Mouse (Mus musculus): ENCODE data around the gene Eno2.

The Eno2 gene

GRCm38 (mm10) chr6:124738511-124739023, 30.9 kb downstream of the Eno2 start, which contains the start of gene Ptpn6:
TSS of gene Ptpn6 (minus strand) at chr6:124738714.
- peak; percentile 55 for DNase-seq

DNA sequence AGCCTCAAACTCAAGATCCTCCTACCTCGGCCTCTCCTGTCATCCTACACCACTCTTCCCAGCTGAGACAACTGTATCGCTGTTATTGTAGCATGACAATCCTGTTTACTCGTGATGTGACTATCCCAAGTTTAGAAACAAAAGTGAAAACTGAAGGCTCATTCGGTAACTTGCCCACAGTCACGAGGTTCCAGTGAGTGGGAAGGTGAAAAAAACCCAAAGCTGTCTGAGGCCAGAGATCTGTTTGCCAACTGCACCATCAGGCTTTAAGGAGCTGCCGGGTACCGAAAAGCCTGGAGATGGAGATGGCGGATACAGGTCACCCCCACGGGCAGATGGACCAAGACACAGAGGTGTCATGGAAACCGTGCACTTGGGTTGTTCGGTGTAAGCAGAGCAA, 32.4 kb downstream of the Eno2 start:
- no peak for DNase-seq

DNA sequence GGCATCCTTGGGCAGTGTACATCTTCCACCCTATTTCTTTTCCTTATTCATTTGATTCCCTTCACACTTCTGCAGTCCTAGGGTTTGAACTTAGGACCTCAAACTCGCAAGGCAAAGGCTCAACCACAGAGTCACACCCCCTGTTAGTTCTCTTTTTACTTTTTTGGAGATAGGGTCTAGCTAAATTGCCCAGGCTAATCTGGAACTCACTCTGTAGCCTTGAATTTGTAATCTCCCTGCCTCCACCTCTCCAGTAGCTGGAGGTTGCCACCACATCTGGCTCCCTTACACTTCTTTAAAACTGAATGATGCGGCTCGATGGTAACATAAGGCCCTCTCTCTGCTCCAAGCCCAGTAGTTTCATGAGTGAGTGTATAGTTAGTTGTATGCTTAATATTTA, 35.1 kb downstream of the Eno2 start:
- no peak for DNase-seq

DNA sequence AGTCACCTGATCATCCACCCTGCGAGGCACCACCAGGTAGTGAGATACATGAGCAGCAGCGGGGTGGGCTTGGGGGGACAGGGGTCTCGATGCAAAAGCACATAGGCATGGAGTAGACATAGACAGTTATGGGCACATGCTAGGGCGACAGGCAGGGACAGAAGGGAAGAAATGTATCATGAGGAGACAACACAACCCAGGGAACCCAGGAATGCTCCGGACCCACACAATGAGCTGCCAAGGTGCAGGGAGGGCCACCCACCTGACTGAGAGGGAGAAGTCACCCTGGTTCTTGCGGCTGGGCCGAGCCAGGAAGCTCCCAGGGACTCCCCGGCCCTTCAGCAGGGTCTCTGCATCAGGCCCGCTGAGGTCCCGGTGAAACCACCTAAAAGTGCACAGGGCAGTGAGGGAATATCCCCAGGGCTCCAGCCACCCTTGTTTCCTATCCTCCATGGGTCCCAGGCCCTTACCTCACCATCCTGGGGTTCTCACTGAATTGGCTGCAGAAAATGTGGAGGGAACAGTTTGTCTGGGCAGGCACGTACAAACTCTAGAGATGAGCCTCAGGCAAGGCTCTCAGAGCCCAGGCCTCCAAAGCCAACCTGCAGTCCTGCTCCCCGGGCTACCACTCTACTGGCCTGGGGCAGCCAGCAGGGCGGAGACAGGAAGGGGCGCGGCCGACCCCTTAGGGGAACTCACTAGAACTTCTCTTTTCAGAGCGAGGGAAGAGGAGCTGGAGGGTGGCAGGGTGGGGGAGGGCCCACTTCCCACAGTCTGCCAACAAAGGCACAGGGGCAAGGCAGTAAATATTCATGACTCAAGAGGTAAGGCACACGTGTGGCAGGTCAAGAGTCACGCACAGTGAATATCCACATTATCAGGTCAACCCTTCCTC, 36.8 kb downstream of the Eno2 start:
- DNase-seq, result no peak

DNA sequence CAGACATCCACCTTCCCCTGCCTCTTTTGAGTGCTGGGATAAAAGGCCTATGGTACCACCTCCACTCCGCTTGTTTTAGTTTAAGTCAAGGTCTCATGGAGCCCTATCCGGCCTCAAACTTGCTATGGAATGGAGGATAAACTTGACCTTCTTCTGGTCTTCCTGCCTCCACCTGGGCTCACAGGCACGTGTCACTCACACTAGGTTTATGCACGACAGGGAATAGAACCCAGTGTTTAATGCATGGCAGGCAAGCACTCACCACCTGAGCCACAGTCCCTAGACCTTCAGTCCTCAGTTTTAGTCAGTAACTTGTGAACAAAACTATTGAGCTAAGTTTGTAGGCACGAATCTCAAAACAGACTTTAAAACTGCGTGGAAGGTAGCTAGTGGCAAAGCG, 38.4 kb downstream of the Eno2 start:
- DNase-seq, result no peak

DNA sequence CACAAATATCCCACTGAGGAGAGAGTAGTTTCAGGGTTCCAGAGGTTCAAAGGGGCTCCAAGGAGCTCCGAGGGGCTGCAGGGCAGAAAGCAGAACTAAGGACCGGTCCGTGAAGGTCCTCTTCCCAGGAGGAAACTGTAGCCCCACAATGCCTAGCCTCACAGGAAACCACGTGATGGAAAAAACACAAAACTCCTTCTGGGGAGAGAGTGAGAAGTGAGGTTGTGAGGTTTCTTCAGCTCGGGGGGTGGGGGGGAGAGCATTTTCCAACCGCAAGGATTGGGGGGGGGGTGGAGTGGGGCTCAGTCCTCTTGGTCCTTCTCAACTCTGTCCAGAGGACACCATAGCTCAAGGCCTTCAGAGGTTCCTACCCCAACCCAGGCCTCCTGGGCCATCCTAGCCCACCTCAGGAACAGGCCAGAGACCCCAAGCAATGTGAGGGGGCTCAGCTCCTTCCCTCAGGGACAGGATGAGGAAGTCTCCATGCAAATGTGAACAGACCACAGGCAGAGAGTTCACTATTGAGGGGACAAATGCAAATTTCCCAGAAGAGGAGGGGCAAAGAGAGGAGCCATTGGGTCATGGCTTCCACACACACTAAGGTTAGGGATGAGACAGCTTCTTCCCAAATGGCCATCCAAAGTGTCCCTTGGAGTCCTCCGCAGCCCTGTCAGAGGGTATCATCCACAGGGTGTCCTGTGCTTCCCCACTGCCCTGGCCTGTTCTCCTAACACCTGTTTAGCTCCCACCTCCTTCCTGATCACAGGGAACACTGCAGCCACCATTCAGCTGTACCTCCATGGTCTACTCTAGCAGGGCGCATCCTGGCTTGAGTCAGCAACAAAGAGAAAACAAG, 39.4 kb downstream of the Eno2 start:
- DNase-seq, result no peak

DNA sequence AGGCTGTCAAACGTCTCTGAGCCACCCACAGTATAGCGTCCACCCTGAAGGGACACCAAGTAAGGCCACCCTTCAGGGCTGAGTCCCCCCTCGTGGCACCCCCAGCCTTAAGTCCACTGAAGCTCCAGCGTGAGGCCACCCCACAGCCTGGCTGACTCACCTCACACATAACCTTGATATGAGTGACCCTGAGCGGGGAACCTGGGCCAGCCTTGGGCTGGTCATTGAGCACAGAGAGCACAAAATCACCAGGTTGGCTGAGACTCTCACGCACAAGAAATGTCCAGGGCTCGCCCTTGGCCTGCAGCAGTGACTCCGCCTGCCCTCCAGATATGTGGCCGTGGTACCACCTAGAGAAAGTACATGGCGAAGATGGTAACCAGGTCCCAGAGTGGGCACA, 40.9 kb downstream of the Eno2 start:
- no peak for DNase-seq

DNA sequence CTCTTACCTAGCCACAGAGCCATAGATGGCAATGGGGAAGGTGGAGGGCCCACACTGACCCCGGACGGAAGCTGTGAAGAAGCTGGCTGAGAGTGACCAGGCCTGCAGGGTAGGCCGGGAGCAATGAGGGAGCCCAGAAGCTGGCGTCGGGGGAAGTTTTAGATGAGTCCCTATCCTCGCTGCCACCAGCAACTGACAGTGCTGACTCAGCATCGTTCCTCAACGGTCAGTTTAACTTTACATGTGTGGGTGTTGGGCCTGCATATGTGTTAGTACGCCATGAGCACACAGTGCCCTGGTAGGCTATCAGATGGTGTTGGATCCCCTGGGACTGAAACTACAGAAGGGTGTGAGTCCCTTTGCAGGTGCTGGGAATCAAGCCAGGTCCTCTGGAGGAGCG, 45.0 kb downstream of the Eno2 start:
- DNase-seq, result no peak

DNA sequence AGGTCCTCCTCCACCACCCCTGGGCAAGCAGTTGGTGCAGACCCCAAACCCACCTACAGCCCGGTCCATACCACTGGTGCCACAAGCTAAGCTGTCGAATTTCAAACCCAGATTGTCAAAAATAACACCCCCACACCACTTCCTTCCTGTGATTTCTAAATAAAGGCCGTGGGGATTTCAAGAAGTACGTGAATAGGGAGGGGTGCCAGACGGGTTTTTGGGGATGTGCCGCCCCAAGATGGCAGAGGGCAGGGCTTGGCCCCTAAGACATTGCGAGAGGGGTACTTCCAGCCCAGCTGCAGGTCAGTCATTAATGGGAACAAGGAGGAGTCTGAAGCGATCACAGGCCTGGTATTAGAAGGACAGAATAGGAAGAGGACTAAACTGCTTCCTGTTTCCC, 45.9 kb downstream of the Eno2 start:
- DNase-seq, result no peak

GRCm38 (mm10) chr6:124722876-124723473, 46.5 kb downstream of the Eno2 start:
- DNase-seq, result no peak

GRCm38 (mm10) chr6:124720904-124721303, 48.6 kb downstream of the Eno2 start:
- no peak for DNase-seq

- DNase-seq, result no peak
Observed at GRCm38 (mm10) chr6:124719354-124719978, 50.0 kb downstream of the Eno2 start.

DNA sequence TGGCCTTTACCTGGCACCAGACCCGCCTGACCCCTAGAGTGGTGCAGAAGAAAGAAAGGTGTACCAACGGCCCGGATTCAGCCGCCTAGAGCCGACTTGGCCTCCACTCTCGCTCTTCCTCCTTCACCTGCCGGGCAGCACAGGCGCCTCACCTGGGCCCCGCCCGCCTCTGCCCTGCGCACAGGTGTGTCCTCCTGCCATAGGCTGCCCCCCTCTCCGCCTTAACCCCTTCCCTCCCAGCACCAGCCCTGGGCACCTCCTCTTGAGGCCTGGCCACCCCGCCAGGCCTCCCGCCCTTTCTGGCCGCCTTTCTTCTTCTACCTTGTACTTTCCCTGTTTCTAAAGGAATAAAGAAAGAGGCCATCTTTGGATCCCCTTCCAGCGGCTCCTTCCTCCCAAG, 50.8 kb downstream of the Eno2 start:
- no peak for DNase-seq

DNA sequence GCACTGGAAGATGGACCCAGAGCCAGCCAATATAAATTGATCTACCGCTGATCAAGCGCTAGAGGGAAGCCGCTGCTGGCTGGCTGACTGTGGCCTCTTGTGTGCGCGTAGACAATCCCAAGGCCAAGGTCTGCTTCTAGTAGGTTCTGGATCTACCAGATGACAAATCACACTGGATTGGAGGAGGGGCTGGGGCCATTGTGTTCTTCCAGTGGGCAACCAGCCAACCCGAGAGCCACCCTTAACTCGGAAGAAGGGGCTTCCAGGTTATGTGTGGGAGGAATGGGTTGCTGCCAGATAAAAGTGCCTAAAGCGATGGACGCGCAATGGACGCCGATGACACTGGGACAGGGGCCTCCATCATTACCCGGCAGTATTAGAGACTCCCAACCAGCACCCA, 51.5 kb downstream of the Eno2 start:
- DNase-seq, result no peak

GRCm38 (mm10) chr6:124716864-124717490, 52.5 kb downstream of the Eno2 start:
- DNase-seq, result no peak

GRCm38 (mm10) chr6:124712918-124713317, 56.6 kb downstream of the Eno2 start:
- DNase-seq, result no peak

GRCm38 (mm10) chr6:124711824-124712782, 57.4 kb downstream of the Eno2 start, which contains the start of the genes Emg1 and Phb2:
TSS of gene Emg1 (minus strand) at chr6:124712178.
TSS of gene Phb2 (plus strand) at chr6:124712336.
- DNase-seq, result peak; percentile 96
